Mouse (Mus musculus) neural tube, embryonic 10.5 days (tissue): ENCODE data around the gene Ppp1r9b.
A peak's percentile ranks its signal among the peaks of the same experiment; 100 is the strongest.

Experiments
- DNase-seq: peaks from one replicate; pipeline ENCODE4 v3.0.0-alpha.2; 2017; ENCODE audit warnings: low spot score; ENCODE audit errors: extremely low spot score

The Ppp1r9b gene

DNA sequence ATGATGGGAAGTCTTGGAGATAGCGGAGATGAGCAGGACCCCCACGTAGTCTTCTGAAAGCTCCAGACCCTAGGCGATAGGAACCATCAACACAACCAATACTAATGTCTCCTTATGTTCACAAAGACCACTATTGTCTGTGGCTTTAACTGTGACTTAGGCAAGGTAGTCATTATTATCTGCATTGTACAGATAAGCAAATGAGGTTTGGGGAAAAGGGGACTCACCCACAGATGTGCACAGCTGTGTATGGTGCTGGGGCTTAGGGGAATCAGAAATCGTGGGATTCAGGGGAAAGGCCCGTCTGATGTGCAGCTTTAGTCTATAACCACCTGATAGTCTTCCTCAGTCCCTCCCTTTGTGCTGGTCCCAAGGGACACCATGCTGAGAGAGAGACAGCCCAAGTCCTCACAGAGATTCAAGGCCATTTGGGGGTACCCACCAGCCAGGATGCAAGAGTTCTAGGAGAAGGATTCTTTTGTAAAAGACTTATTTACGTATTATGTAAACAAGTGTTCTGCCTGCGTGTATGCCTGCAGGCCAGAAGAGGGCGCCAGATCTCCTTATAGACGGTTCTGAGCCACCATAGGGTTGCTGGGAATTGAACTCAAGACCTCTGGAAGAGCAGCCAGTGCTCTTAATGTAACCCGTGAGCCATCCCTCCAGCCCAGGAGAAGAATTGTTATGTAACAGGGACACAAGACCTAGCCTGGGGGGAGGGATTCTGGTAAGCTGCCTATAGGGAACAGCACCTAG, 31.6 kb downstream of the Ppp1r9b start:
- DNase-seq = no peak

DNA sequence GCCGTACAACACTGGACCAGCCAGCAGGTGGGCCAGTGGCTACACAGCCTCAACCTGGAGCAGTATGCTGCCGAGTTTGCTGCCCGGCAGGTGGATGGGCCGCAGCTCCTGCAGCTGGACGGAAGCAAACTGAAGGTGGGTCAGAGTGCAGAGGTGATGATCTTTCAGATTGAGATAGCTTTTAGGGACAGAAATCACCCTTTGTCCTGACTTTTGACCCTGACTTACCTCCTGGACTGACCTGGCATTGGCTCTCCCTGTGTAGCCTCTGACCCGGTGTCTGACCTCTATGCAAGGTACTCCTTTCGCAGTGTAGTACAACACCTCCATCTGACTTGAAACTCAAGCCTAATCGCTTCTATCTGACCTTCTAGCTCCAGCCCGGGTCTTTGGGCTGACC, 32.6 kb downstream of the Ppp1r9b start:
- DNase-seq = no peak

DNA sequence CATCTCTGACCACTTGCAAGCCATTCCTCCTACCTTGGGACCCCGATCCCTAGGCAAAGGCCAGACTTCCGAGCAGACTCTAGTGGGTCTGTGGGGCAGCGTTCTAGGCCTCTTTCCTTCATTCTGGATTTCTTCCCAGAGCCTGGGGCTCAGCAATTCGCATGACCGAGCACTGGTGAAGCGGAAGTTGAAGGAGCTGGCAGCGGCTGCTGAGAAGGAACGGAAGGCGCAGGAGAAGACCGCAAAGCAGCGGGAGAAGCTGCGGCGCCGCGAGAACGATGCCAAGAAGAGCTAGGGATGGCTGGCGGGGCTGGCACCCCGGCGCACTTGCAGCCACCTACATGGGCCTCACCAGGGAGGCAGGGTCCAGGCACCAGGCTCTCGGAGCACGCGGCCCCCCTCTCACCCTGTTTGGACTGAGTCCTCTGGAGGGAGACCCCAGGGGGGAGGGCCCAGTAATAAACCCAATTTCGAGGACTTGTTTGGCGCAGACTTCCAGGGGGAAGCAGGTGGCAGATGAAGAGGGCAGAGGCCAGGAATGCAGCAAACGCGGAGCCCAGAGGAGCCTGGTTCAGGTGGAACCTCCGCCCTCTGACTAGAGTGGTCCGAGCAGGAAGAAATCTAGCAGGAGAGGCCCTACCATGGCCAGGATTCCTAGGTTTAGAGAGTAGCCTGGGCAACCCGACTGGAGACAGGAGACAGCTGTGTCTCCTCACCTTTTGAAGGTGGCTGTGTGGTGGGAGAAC, 33.8 kb downstream of the Ppp1r9b start:
- DNase-seq = no peak

DNA sequence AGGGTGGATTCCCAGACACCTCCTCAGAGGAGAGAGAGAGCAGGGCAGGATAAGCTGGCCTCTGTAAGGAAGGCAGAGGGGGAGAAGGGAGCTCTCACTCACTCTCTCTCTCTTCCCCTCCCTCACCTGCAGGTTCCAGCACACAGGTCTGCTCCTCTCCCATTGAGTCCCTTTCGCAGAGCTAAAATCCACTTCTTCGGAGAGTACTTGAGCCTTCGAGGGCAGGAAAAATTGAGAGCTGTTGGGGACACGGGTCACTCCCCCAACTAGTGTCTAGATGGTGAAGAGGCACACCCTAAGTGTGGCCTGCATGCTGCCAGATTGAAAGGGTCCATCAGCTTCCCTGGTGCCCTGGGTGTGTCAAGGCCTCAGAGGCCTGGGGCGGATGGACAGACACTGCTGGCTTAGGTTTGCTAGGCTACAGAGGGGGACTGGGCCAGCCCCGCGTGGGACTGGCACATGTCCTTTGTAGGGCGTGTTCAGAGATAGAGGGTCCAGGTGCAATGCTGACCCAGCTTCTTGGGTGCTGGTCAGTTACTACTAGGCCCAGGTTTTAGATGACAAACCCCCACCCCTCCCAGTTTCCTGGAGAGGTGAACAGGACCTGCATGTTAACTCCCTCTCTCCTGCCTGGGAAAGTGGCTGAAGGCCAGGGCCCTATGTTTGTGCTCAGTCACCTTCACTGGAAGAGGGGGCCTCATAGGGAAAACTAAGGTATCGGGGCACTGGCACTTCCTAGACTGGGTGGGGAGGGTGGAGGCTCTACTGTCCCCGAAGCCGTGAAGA, 34.6 kb downstream of the Ppp1r9b start:
- DNase-seq = no peak

DNA sequence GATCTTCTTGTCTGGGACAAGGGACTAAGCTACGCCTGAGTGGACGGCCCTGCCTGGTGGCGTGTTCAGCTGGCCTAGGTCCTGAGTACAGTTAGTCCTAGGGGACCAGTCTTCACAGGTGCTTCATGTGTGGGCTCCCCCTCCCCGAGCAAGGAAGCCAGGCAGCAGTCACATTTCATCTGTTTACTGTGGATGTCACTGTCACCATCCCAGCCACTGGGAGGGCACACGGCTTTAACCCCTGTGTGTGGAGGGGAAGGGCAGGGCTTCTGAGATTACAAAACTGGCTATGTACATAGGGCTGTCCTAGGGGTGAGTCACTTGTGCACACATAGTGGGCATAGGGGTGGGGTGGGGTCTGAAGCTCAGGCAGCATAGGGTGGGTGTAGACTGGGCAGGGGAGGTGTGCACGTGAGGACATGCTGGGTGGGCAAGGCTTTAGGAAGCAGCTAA, 35.3 kb downstream of the Ppp1r9b start:
- no peak for DNase-seq

DNA sequence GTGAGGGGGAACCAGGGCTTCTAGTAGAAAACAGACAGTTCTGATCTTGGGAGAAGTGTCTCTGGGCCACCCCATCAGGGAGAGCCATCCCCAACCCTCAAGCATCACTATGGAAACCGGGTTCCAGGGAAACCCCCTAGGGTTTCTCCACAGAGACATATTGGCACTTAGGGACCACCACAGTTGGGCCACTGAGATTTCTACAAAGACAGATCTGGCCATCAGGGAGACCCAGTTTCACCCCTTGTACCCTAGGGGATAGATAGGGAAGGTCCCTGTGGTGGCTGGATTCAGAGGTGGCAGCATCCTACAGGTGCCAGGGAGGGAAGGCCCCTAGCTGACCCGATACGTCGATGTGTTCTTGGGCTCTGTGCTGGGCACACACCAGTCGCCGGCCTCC, 36.0 kb downstream of the Ppp1r9b start:
- DNase-seq = no peak

DNA sequence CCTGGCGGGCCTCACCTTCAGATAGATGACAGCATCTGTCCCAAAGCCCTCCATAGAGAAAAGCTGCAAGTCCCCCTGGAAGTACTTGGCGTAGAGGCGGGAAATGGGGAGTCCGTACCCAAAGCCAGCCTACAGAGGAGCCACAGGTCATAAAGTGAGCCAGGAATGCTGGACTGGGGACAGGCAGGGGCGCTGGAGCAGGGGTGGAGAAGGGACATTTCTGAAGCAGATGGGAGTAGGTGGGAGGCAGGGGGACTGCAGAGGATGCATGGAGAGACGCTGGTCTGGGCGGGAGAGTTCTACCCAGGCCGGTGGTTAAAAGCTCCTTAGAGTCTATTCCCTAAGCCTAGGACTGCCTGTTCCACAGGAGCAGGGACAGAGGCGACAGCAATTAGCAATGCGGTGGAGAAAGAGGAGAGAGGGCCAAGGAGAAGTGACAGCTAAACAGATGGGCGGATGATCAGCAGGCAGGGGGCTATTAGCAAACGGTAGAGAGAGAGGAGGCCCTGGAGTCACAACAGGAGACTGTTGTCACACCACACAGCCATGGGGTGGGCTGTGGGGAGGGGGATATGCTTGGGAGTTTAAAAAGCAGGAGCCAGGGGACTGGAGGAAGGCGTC, 37.1 kb downstream of the Ppp1r9b start:
- no peak for DNase-seq

DNA sequence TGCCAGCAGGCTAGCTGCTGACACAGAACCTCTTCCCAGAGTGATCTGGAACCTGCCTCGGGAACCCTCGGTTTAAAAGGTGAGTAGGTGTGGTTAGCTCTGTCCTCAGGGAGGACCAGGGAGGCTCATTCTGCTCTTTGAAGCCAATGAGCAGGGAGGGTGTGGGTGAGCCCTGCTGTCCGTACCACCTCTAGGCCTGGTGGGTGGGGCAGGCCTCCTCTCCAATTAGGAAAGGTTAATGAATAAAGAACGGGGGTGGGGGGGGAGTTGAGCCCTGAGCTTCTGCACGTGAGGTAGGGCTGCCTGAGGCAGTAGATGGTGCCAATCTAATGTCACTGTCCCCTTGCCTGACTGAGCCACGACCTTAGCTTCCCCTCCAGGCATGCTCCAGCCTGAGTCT, 42.1 kb downstream of the Ppp1r9b start:
- DNase-seq = no peak

DNA sequence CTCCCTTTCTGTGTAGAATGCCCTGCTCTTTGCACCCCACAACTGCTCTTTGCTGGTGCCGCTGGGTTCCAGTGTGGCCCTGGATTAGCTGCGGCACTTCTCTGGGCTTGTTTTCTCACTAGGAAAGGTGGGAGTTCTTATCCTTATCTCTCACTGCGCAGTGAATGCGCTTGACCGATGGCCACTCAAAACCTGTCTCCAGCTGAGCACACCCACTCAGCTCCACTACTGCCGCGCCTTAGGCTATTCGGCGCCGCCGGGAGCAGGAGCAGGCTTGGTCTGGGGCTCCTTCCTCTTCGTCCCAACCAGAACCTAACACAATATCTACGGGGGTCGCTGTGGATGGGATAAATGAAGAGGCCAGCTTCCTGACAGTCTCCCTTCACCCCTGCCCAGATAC, 42.8 kb downstream of the Ppp1r9b start:
- no peak for DNase-seq

DNA sequence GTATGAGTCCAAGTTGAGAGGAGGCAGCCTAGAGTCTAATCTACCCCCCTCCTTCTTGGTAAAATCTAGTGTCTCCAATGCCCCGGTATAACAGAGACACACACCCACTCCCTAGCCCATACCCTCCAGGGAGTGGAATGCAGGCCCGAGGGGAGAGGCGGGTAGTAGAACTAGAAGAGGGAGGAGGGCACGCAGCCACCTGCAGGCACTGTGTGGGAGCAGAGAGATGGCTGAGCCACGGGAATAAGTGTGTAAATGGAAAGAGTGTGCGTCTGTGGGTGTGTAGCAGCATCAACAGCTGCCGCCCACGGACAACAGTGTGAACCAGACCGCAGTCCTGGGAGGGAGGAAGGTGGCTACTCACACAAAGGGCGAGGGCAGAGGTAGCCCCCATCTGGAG, 44.1 kb downstream of the Ppp1r9b start:
- DNase-seq = no peak

DNA sequence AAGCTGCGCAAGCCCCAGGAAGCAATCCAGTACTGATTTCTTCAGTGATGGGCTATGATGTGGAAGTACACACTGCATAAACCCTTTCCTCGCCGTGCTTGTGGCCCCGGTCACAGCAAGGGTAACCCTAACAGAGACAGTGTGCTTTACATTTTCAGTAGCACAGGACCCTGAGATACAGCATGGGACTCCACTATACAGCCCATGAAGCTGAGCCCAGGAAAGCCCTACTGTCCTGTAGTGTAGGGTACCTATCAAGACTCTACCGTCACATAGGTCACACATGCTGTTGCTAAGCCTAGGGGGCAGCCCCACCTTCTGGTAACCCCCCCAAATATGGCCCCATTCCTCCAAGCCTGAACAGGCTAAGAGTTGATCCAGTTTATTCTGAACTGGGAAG, 45.7 kb downstream of the Ppp1r9b start:
- no peak for DNase-seq

DNA sequence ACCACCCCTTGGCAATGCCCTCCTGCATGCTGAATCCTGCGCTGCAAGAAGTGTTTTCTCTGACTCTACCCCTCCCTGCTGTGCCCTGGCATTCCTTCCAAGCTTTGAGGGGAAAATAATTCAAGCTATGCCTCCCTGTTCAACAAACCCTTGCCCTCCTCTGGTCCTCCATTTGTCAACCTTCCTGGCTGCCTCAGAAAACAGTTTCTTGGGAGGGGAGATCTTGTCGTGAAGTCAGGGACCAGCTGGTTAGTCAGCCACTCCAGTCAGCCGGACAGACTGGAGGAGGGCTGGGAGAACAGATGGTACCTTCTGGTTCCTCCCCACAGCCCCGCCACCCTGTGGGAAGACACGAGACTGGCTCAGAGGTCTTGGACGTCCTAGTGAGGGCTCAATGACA, 46.5 kb downstream of the Ppp1r9b start:
- no peak for DNase-seq

DNA sequence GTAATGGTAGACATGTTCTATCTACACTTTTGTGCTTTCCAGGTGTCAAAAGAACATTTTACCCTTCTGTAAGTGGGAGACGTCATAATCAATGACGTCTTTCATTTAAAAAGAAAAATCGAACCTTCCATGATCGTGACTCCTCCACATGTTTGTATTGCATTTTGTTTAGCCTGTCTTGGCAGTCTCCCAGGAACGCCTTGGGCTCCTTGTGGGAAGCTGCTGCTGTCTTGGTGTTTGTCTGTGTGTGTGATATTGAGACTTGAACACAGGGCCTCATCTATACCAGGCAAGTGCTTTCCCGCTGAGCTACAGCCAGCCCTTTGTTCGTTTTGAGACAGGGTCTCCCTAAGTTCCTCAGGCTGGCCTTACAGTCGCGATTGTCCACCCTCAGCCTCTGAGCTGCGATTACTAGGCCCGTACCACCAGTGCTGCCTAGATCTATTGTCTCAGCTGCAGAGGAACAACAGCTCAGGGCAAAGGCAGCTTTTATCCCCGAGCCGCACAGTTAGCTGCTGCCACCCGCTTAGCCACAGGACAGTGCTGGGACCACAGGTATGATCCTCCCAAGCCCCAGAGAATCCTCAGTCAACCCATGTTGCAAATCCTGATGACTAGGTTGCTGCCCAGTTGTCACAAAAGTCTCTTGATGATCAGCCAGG, 47.5 kb downstream of the Ppp1r9b start:
- DNase-seq = no peak

DNA sequence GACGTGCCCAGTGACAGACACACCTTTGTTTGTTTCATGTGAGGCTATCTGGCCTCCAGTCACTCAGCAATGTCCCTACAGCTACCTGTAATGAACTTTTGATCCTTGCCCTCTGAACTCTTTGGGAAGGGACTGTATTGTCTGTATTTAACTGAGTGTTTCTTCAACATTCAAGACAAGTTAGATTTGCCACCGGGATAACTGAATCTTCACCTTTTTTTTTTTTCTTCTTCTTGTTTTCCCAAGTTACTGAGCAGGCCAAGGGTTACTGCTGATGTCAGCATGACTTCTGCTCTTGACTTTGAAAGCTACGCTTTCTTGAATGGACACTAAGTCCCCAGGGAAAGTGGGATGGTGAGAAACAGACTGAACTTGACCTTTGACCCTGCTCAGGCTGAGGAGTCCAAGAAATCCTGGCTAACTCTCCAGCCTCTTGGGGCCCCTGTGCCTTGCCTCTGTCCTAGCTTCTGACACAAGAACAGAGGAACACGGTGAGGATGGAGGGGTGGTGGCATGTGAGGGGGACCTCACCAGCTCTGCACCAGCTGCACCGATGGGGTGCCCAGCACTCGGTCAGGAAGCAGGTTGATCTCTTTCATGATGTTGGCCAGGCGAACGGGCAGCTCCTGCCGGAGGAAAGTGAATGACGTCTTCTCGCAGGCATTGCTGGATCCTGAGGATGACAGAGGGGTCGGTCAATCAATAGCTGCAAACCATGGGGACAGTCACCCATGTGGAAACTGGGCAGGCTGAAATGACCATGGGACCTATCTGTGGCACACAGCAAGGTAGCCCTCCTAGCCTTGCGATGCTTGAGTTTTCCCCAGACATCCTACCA, 48.2 kb downstream of the Ppp1r9b start:
- DNase-seq = no peak

DNA sequence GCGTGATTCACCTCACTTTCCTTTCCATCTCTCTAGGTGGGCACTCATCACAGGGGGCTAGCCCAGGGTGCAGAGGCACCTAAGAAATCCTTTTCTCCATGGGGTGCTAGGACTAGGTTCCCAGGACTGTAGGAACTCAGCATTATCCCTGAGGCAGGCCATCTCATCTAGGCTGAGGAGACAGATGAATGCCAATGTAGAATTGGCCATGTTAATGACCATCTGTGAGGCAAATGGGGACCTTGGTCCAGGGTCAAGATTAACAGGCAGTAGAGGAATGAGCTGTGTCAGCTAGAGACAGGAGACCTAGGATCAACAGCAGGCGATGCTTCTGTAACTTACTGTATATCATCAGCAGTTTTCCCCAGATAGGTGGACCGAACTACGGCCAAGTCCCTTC, 48.9 kb downstream of the Ppp1r9b start:
- no peak for DNase-seq

DNA sequence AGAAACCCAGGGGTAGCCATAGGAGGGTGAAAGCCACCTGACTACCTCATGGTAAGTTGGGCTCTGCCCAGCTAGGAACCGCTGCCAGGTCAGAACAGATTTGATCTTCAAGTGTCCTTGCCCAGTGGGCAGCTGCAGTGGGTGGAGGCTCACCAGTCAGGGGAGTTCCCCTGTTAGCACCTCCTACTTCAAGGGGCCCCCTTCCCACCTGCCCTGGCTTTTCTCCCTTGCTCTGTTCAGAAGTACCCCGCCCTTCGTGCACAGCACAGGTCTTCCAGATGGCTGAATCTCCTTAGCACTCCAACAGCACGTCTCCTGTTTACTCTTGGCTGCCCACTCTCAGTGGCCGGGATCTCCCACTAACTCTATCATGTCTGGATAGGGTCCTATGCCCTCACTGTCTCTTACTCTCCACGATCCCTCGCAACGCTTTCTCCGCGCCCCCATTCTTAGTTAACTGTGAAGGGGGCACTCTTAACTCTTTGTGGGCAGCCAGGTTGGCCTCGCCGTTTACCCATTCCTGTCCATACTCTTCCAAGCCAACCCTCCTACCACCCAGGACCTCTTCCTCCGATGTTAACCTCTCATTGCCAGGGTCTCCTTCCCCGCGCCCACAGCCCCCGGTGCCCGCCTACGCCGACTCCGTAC, 49.8 kb downstream of the Ppp1r9b start:
- DNase-seq = peak; percentile 27

DNA sequence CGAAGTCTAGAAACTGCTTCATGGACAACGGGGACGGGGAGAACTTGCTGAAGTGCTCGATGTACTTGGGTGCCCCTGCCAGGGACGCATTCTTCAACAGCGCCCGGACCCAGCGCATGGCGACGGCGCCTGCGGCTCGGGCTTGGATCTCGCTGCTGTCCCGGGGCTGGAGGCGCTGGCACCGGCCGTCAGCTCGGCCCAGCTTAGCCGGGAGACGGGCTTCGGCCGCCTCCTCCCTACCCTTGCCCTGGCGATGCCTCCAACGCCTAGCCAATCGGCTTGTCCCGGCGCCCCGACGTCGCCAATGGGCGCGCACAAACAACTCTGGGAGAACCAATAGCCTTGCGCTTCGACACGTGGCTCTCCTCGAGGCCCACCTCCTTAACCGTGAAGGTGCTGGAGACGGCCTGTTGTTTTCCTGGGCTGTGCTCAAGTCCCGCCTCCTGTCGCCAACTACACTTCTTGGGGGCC, 50.3 kb downstream of the Ppp1r9b start, which contains the start of gene Pdk2:
Pdk2 (minus strand) TSS at position 216 of the 471 bp plus-strand sequence.
- peak; percentile 91 for DNase-seq

DNA sequence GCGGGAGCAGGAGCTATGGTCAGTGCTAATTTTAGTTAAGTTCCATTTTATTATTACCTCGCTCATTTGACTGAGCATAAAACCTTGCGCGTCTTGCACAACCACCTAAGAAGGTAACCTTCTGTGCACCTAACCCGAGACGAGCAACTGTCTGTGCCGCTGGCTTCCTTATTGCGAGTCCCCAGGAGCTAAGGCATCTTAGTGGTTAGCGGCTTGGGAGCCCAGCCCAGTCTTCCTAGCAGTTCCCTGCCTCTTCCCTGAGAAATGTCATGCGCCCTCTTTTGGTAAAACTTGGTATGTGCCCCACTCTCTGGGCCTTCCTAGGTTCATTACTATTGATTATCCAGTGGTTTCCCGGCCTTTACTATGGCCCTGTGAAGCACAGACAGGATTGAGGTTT, 51.3 kb downstream of the Ppp1r9b start:
- DNase-seq = peak; percentile 82

DNA sequence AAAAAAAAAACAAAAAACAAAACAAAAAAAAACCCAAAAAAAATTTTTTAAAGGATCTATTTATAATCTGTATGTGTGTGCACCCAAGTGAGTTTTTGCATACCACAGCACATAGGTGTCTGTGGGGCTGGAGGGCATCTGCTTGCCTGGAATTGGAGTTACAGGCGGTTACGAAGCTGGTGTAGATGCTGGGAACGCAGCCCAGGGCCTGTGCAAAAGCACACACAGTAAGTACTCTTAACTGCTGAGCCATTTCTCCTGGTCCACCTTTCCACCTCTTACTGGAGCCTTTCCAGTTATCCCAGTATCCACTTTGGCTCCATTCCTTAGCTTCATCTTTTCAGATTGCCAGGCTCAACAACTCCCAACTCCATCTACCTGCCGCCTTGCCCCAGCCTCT, 52.2 kb downstream of the Ppp1r9b start:
- no peak for DNase-seq

DNA sequence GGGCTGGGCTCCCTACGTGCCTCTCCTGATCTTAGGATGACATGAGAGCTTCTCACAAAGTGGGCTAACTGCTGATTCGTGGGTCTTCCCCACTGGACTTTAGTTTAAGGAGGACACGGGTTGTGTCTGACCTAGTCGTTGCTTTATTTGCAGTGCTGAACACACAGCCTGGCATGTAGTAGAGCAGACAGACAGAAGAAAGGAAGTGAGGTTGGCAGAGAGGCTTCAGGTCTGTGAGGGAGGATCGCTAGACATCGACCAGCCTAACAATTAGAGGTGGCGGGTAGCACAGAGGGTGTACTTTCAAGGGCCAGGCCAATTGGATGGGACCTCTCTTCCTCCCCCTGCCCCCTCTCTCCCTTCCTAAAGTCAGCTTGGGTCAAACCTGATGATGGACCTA, 52.8 kb downstream of the Ppp1r9b start:
- no peak for DNase-seq
